Mouse (Mus musculus) CH12.LX (cell line): ENCODE data around the gene Nbas.

Experiments
- CTCF ChIP-seq, 2 experiments: IDR thresholded peaks in 1 of 2; conservative IDR thresholded peaks in 1 of 2; 2 replicates each; pipeline ENCODE4 v1.5.1; 2011 to 2012; ENCODE audit warnings: low read depth in 2 of 2, low read length in 2 of 2, improper control_type of control experiment in 1 of 2, inconsistent platforms in 1 of 2, mild to moderate bottlenecking in 1 of 2, moderate library complexity in 1 of 2
- GABPA ChIP-seq: IDR thresholded peaks from 2 replicates; pipeline ENCODE4 v1.6.1; 2012; ENCODE audit warnings: low read depth, low read length, improper control_type of control experiment, inconsistent platforms; ENCODE audit not compliant: insufficient replicate concordance
- HCFC1 ChIP-seq: IDR thresholded peaks from 2 replicates; pipeline ENCODE4 v1.6.1; 2012; ENCODE audit warnings: low read depth, mild to moderate bottlenecking, inconsistent platforms, low read length, improper control_type of control experiment
- MAX ChIP-seq: IDR thresholded peaks from 2 replicates; pipeline ENCODE4 v1.6.1; 2011; ENCODE audit warnings: low read length, improper control_type of control experiment
- POLR2A ChIP-seq: IDR thresholded peaks from 2 replicates; pipeline ENCODE4 v1.6.1; 2011; ENCODE audit warnings: low read depth, mild to moderate bottlenecking, improper control_type of control experiment, low read length
- POLR2AphosphoS2 ChIP-seq: IDR thresholded peaks from 2 replicates; pipeline ENCODE4 v1.6.1; 2011; ENCODE audit warnings: low read depth, low read length, improper control_type of control experiment
- TCF12 ChIP-seq: IDR thresholded peaks from 2 replicates; pipeline ENCODE4 v1.6.1; 2014; ENCODE audit warnings: low read depth, mild to moderate bottlenecking, inconsistent platforms, low read length, improper control_type of control experiment
- UBTF ChIP-seq: IDR thresholded peaks from 2 replicates; pipeline ENCODE4 v1.6.1; 2012; ENCODE audit warnings: low read depth, mild to moderate bottlenecking, inconsistent platforms, low read length, improper control_type of control experiment, moderate library complexity

- TF ChIP-seq UBTF (no peak), POLR2AphosphoS2 (no peak), HCFC1 (no peak), MAX (no peak), CTCF (conservative IDR thresholded peaks at IDR 0.05 in 1 of 2, IDR thresholded peaks at IDR 0.05 in 1 of 2; ENCODE audit: low read depth in 2 of 2, low read length in 2 of 2) (no peak), GABPA (no peak), POLR2A (no peak), TCF12 (no peak)
Measured at GRCm38 (mm10) chr12:13381580-13381979, 112.6 kb downstream of the Nbas start.
